Mouse (Mus musculus) thymus, adult 2 months (tissue): ENCODE measurements around the gene Ephb2.
A peak's percentile ranks its signal among the peaks of the same experiment; 100 is the strongest.

Experiments used
- CTCF ChIP-seq: fragments of 200-500 bp; IDR thresholded peaks from 2 replicates; pipeline ENCODE4 v1.5.1; 2012; ENCODE audit warnings: mild to moderate bottlenecking, control low read depth, low read length, moderate library complexity, borderline replicate concordance; ENCODE audit not compliant: control insufficient read depth, poor library complexity, insufficient read depth; ENCODE audit errors: extremely low read depth
- POLR2A ChIP-seq: fragments of 200-500 bp; IDR thresholded peaks from 2 replicates; pipeline ENCODE4 v1.6.1; 2012; ENCODE audit warnings: mild to moderate bottlenecking, low read length, control low read depth, moderate library complexity; ENCODE audit not compliant: control insufficient read depth, poor library complexity, insufficient read depth; ENCODE audit errors: extremely low read depth

DNA sequence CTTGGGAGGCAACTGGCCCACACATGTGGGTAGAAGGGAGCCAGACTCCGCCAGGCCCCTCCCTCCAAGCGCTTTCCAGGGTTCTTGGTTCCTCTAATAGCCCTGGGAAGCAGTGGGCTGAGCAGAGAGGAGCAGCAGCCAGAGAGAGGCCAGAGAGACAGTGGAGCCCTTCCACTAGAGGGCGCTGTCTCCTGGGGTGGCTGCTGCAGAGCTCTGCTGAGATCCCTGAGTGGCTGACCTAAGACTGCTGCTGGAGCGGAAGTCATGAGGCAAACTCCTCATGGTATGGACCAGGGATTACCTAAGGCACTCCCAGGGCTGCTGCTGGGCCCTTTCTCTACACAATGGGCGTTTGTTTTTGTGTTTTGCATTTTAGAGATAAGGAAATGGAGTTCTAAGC, 20.4 kb downstream of the Ephb2 start:
- TF ChIP-seq CTCF = peak; percentile 85
- TF ChIP-seq POLR2A = no peak
